ENCODE assay signal across 8 mouse cellular contexts in genomic region chr1:152623375-152624270, GRCm38 (mm10).
A peak's percentile ranks its signal among the peaks of the same experiment; 100 is the strongest.
DNase-seq lines count a peak whose midpoint lies in the region; ATAC-seq and TF ChIP-seq lines count a peak whose summit lies in the region.

No protein-coding gene starts in this region.

- H3K4me1 ChIP-seq in testis, adult 2 months (ENCODE audit: control insufficient read depth, insufficient read depth, low read length), result peaks cover 5% of the 10 kb centered on the region
- H3K4me1 ChIP-seq in heart, embryonic 11.5 days (ENCODE audit: control insufficient read depth, insufficient read depth, low read length), result peaks cover 54% of the 10 kb centered on the region

- peak overlapping the region; percentile 75 for H3K9ac ChIP-seq in heart, embryonic 11.5 days (ENCODE audit: low read depth, low read length)

- H3K36me3 ChIP-seq in testis, adult 2 months (ENCODE audit: control insufficient read depth, insufficient read depth, low read length), result no peaks in the 10 kb centered on the region
- no peaks in the 10 kb centered on the region for H3K36me3 ChIP-seq in heart, embryonic 11.5 days (ENCODE audit: control insufficient read depth, insufficient read depth, low read length)

- no peaks in the 10 kb centered on the region for H3K9me3 ChIP-seq in heart, embryonic 11.5 days (replicated peaks; ENCODE audit: control insufficient read depth, low read length)

- WGBS in heart, embryonic 11.5 days (ENCODE audit: insufficient replicate concordance), result 22% methylated on average over 12 of the region's 12 CpGs

- ATAC-seq in heart, embryonic 11.5 days (replicated peaks; ENCODE audit: insufficient number of reproducible peaks, low FRiP score, low TSS enrichment), result no peak
- no peak for ATAC-seq in megakaryocyte progenitor cell, adult 5-6 weeks (replicated peaks; ENCODE audit: poor library complexity)
- no peak for ATAC-seq in inflammation-experienced regulatory T-cells, adult 6 months

- peak overlapping the region; percentile 5; the same call in 1 of the 2 replicates for H3K27ac ChIP-seq in testis, adult 2 months (ENCODE audit: control insufficient read depth, insufficient read depth, low read depth, low read length)
- peak overlapping the region; percentile 96 for H3K27ac ChIP-seq in heart, embryonic 11.5 days (ENCODE audit: low read depth, low read length)

- TF ChIP-seq POLR2A in testis, adult 2 months (IDR thresholded peaks at IDR 0.05; ENCODE audit: control insufficient read depth, low read depth, low read length), result no peak

- no peaks in the 10 kb centered on the region for H3K27me3 ChIP-seq in testis, adult 2 months (ENCODE audit: control insufficient read depth, insufficient read depth, low read length)
- H3K27me3 ChIP-seq in heart, embryonic 11.5 days (ENCODE audit: control insufficient read depth, insufficient read depth, low read length), result no peaks in the 10 kb centered on the region

- peak overlapping the region; percentile 69 for H3K4me2 ChIP-seq in heart, embryonic 11.5 days

- H3K4me3 ChIP-seq in testis, adult 2 months (ENCODE audit: control insufficient read depth, low read depth, low read length), result no peak overlapping the region
- H3K4me3 ChIP-seq in heart, embryonic 11.5 days (ENCODE audit: low read depth, low read length), result peak overlapping the region; percentile 73

- DNase-seq in testis, postnatal 10 days (ENCODE audit: low spot score), result no peak
- peak; percentile 79 for DNase-seq in kidney, adult 9 months
- DNase-seq in lung, postnatal 10 days, result peak; percentile 75
- no peak for DNase-seq in cerebellum, postnatal 14 days

- no peak for TF ChIP-seq CTCF in testis, adult 2 months (IDR thresholded peaks at IDR 0.05; ENCODE audit: control insufficient read depth, insufficient read depth, insufficient replicate concordance, low read depth, low read length)

Comparison
In these comparisons a context has a peak if more than half of its experiments do, and no peak if none do; other contexts are left out.
1. DNase-seq: peak in kidney, adult 9 months (single experiment) and lung, postnatal 10 days (single experiment); none in testis, postnatal 10 days (single experiment) and cerebellum, postnatal 14 days (0 of 2).